Mouse (Mus musculus) cortical plate, adult 2 months (tissue): ENCODE measurements around the gene Cops7a. TPM values are rescaled to one million over a fixed set of nuclear protein-coding genes. Genes with fewer than 3 reads are reported as not detected.

ENCODE experiments used
- H3K27ac ChIP-seq: fragments of 200-500 bp; 2 replicates; pipeline ENCODE4 v1.5.1; 2012; ENCODE audit warnings: low read length, control low read depth, inconsistent platforms; ENCODE audit not compliant: insufficient read depth
- H3K4me1 ChIP-seq: fragments of 200-500 bp; 2 replicates; pipeline ENCODE4 v1.6.1; 2011; ENCODE audit warnings: low read length; ENCODE audit not compliant: control insufficient read depth, insufficient read depth
- H3K4me3 ChIP-seq: fragments of 200-500 bp; 2 replicates; pipeline ENCODE4 v1.5.1; 2011; ENCODE audit warnings: mild to moderate bottlenecking, low read length, control low read depth; ENCODE audit not compliant: insufficient read depth
- CTCF ChIP-seq: fragments of 200-500 bp; IDR thresholded peaks from 2 replicates; pipeline ENCODE4 v1.5.1; 2011; ENCODE audit warnings: mild to moderate bottlenecking, control low read depth, low read length; ENCODE audit not compliant: insufficient read depth; ENCODE audit errors: extremely low read depth
- POLR2A ChIP-seq: fragments of 200-500 bp; IDR thresholded peaks from 2 replicates; pipeline ENCODE4 v1.6.1; 2011; ENCODE audit warnings: mild to moderate bottlenecking, low read length, control low read depth; ENCODE audit not compliant: insufficient read depth; ENCODE audit errors: extremely low read depth
- polyA plus RNA-seq: library from polyadenylated mRNA; depleted of rRNA; stranded (reverse); fragments of >200 nt; gene quantifications from 2 replicates; pipeline ENCODE4 v1.2.3, GENCODE M21; 2012

The Cops7a gene
- polyA plus RNA-seq, 1 experiment, result 280 TPM

GRCm38 (mm10) chr6:124996551-124997501 lies 31.5 kb upstream of the Cops7a start, which contains the start of gene Pianp:
Gene Pianp, plus strand, starts transcription at chr6:124996694.
- no peak for TF ChIP-seq CTCF
- peak; percentile 60; the same call in 1 of the 2 replicates for TF ChIP-seq POLR2A
- H3K27ac ChIP-seq, result peak within 1 kb of the TSS; percentile 68
- peaks cover 2% of the 10 kb centered on the region; the same call in 1 of the 2 replicates for H3K4me1 ChIP-seq
- H3K4me3 ChIP-seq, result peak within 1 kb of the TSS; percentile 88

GRCm38 (mm10) chr6:124995831-124996403 lies 30.6 kb upstream of the Cops7a start:
- H3K27ac ChIP-seq, result peak overlapping the region; percentile 9; the same call in 1 of the 2 replicates
- TF ChIP-seq CTCF (no peak), POLR2A (no peak)
- peak overlapping the region; percentile 88 for H3K4me3 ChIP-seq
- H3K4me1 ChIP-seq, result peaks cover 2% of the 10 kb centered on the region; the same call in 1 of the 2 replicates

GRCm38 (mm10) chr6:124995246-124995645 lies 29.9 kb upstream of the Cops7a start:
- H3K4me1 ChIP-seq, result peaks cover 2% of the 10 kb centered on the region; the same call in 1 of the 2 replicates
- no peak overlapping the region for H3K27ac ChIP-seq
- no peak overlapping the region for H3K4me3 ChIP-seq
- TF ChIP-seq POLR2A (no peak), CTCF (no peak)

- Histone ChIP-seq H3K27ac (no peak overlapping the region), H3K4me3 (no peak overlapping the region), H3K4me1 (no peaks in the 10 kb centered on the region)
- TF ChIP-seq CTCF (peak; percentile 23; the same call in 1 of the 2 replicates), POLR2A (no peak)
These were observed 28.5 kb upstream of the Cops7a start for GRCm38 (mm10) chr6:124993876-124994275.

GRCm38 (mm10) chr6:124993365-124993764 lies 28.0 kb upstream of the Cops7a start:
- no peak for TF ChIP-seq POLR2A
- TF ChIP-seq CTCF, result no peak
- Histone ChIP-seq H3K27ac (no peak overlapping the region), H3K4me3 (no peak overlapping the region), H3K4me1 (no peaks in the 10 kb centered on the region)

GRCm38 (mm10) chr6:124992241-124992640 lies 26.9 kb upstream of the Cops7a start:
- no peaks in the 10 kb centered on the region for H3K4me1 ChIP-seq
- TF ChIP-seq CTCF, result no peak
- no peak for TF ChIP-seq POLR2A

GRCm38 (mm10) chr6:124967766-124968165 lies 2.4 kb upstream of the Cops7a start:
- Histone ChIP-seq H3K27ac (no peak overlapping the region), H3K4me1 (peaks cover 4% of the 10 kb centered on the region), H3K4me3 (no peak overlapping the region)
- TF ChIP-seq CTCF (peak; percentile 46; the same call in 1 of the 2 replicates), POLR2A (no peak)

More at GRCm38 (mm10) chr6:124992241-124992640, 26.9 kb upstream of the Cops7a start:
- Histone ChIP-seq H3K27ac (no peak overlapping the region), H3K4me3 (no peak overlapping the region)

- TF ChIP-seq CTCF (no peak), POLR2A (no peak)
- H3K4me3 ChIP-seq, result no peak overlapping the region; the same call in 1 of the 2 replicates
- H3K27ac ChIP-seq, result no peak overlapping the region
- H3K4me1 ChIP-seq, result peaks cover 4% of the 10 kb centered on the region
These were observed 1.3 kb upstream of the Cops7a start for GRCm38 (mm10) chr6:124966466-124967118.

GRCm38 (mm10) chr6:124965747-124966146 lies 409 bp upstream of the Cops7a start:
- Histone ChIP-seq H3K4me3 (peak overlapping the region; percentile 81), H3K27ac (peak overlapping the region; percentile 74), H3K4me1 (peaks cover 4% of the 10 kb centered on the region)
- TF ChIP-seq CTCF (no peak), POLR2A (no peak)
